Mouse (Mus musculus): ENCODE data around the gene Adgrg5. TPM values are rescaled to one million over a fixed set of nuclear protein-coding genes. Genes with fewer than 3 reads are reported as not detected.

The Adgrg5 gene
- polyA plus RNA-seq, 1 experiment from 2014 or later, result 0.47 TPM

- Histone ChIP-seq H3K36me3 (ENCODE audit: control insufficient read depth, insufficient read depth, low read length) (no peaks in the 10 kb centered on the region), H3K9me3 (replicated peaks; ENCODE audit: control insufficient read depth, low read length) (no peaks in the 10 kb centered on the region), H3K4me3 (ENCODE audit: low read depth, low read length) (no peak overlapping the region), H3K4me2 (no peak overlapping the region; the same call in 1 of the 2 replicates), H3K4me1 (ENCODE audit: control insufficient read depth, insufficient read depth, low read length) (peaks cover 18% of the 10 kb centered on the region), H3K27me3 (ENCODE audit: control insufficient read depth, insufficient read depth, low read length) (peaks cover 16% of the 10 kb centered on the region), H3K27ac (ENCODE audit: low read depth, low read length) (no peak overlapping the region), H3K9ac (ENCODE audit: low read depth, low read length) (no peak overlapping the region)
- WGBS (ENCODE audit: insufficient replicate concordance), result 49% methylated on average over 9 of the region's 9 CpGs
- ATAC-seq (replicated peaks; ENCODE audit: insufficient number of reproducible peaks, low FRiP score, low TSS enrichment), result no peak
Measured at GRCm38 (mm10) chr8:94978131-94978530, 54.6 kb downstream of the Adgrg5 start.

GRCm38 (mm10) chr8:94978593-94979319 lies 55.3 kb downstream of the Adgrg5 start:
- WGBS (ENCODE audit: insufficient replicate concordance), result 61% methylated on average over 13 of the region's 13 CpGs
- no peaks in the 10 kb centered on the region for H3K36me3 ChIP-seq (ENCODE audit: control insufficient read depth, insufficient read depth, low read length)
- no peak overlapping the region for H3K4me3 ChIP-seq (ENCODE audit: low read depth, low read length)
- H3K27me3 ChIP-seq (ENCODE audit: control insufficient read depth, insufficient read depth, low read length), result peaks cover 16% of the 10 kb centered on the region
- H3K4me1 ChIP-seq (ENCODE audit: control insufficient read depth, insufficient read depth, low read length), result peaks cover 24% of the 10 kb centered on the region
- H3K9ac ChIP-seq (ENCODE audit: low read depth, low read length), result no peak overlapping the region
- H3K27ac ChIP-seq (ENCODE audit: low read depth, low read length), result no peak overlapping the region
- no peak overlapping the region for H3K4me2 ChIP-seq
- no peak for ATAC-seq (replicated peaks; ENCODE audit: insufficient number of reproducible peaks, low FRiP score, low TSS enrichment)
- H3K9me3 ChIP-seq (replicated peaks; ENCODE audit: control insufficient read depth, low read length), result no peaks in the 10 kb centered on the region

DNA sequence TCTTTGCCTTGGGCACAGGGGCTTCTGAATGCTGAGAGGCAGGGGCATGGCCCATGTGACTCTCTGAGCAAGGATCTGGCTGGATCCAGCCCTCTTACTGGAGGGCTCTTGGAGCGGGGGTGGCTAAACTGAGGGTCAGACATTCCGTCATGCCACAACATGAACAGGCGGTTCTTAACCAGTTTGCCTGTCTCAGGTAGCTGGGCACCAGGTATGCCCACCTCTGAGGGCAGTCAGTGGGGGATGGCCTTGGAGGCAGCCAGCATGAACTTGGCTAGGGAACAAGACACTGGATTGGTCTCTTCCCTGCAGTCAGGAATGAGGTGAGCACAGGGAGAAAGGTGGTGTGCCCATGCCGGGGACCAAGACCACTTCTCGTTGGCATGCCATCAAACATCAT lies 56.7 kb downstream of the Adgrg5 start:
- H3K4me2 ChIP-seq, result no peak overlapping the region
- H3K9ac ChIP-seq (ENCODE audit: low read depth, low read length), result no peak overlapping the region
- no peak for ATAC-seq (replicated peaks; ENCODE audit: insufficient number of reproducible peaks, low FRiP score, low TSS enrichment)
- no peaks in the 10 kb centered on the region for H3K36me3 ChIP-seq (ENCODE audit: control insufficient read depth, insufficient read depth, low read length)
- H3K4me3 ChIP-seq (ENCODE audit: low read depth, low read length), result no peak overlapping the region
- WGBS (ENCODE audit: insufficient replicate concordance), result 92% methylated on average over 5 of the region's 5 CpGs
- H3K9me3 ChIP-seq (replicated peaks; ENCODE audit: control insufficient read depth, low read length), result no peaks in the 10 kb centered on the region
- no peak overlapping the region for H3K27ac ChIP-seq (ENCODE audit: low read depth, low read length)
- peaks cover 16% of the 10 kb centered on the region for H3K27me3 ChIP-seq (ENCODE audit: control insufficient read depth, insufficient read depth, low read length)
- peaks cover 32% of the 10 kb centered on the region for H3K4me1 ChIP-seq (ENCODE audit: control insufficient read depth, insufficient read depth, low read length)

GRCm38 (mm10) chr8:94980976-94981375 lies 57.5 kb downstream of the Adgrg5 start:
- Histone ChIP-seq H3K4me2 (no peak overlapping the region), H3K27ac (ENCODE audit: low read depth, low read length) (no peak overlapping the region)
- 59% methylated on average over 8 of the region's 8 CpGs for WGBS (ENCODE audit: insufficient replicate concordance)

GRCm38 (mm10) chr8:94981848-94982247 lies 58.4 kb downstream of the Adgrg5 start:
- ATAC-seq (replicated peaks; ENCODE audit: insufficient number of reproducible peaks, low FRiP score, low TSS enrichment), result no peak
- Histone ChIP-seq H3K27me3 (ENCODE audit: control insufficient read depth, insufficient read depth, low read length) (peaks cover 12% of the 10 kb centered on the region), H3K4me2 (no peak overlapping the region), H3K9ac (ENCODE audit: low read depth, low read length) (no peak overlapping the region), H3K4me3 (ENCODE audit: low read depth, low read length) (no peak overlapping the region), H3K27ac (ENCODE audit: low read depth, low read length) (no peak overlapping the region), H3K9me3 (replicated peaks; ENCODE audit: control insufficient read depth, low read length) (no peaks in the 10 kb centered on the region), H3K4me1 (ENCODE audit: control insufficient read depth, insufficient read depth, low read length) (peaks cover 37% of the 10 kb centered on the region), H3K36me3 (ENCODE audit: control insufficient read depth, insufficient read depth, low read length) (no peaks in the 10 kb centered on the region)
- 75% methylated on average over 7 of the region's 7 CpGs for WGBS (ENCODE audit: insufficient replicate concordance)

More at GRCm38 (mm10) chr8:94980976-94981375, 57.5 kb downstream of the Adgrg5 start:
- Histone ChIP-seq H3K4me3 (ENCODE audit: low read depth, low read length) (no peak overlapping the region), H3K4me1 (ENCODE audit: control insufficient read depth, insufficient read depth, low read length) (peaks cover 33% of the 10 kb centered on the region), H3K27me3 (ENCODE audit: control insufficient read depth, insufficient read depth, low read length) (peaks cover 16% of the 10 kb centered on the region), H3K36me3 (ENCODE audit: control insufficient read depth, insufficient read depth, low read length) (no peaks in the 10 kb centered on the region), H3K9me3 (replicated peaks; ENCODE audit: control insufficient read depth, low read length) (no peaks in the 10 kb centered on the region), H3K9ac (ENCODE audit: low read depth, low read length) (no peak overlapping the region)
- ATAC-seq (replicated peaks; ENCODE audit: insufficient number of reproducible peaks, low FRiP score, low TSS enrichment), result no peak

GRCm38 (mm10) chr8:94983146-94983545 lies 59.7 kb downstream of the Adgrg5 start:
- no peak for ATAC-seq (replicated peaks; ENCODE audit: insufficient number of reproducible peaks, low FRiP score, low TSS enrichment)
- peaks cover 7% of the 10 kb centered on the region for H3K27me3 ChIP-seq (ENCODE audit: control insufficient read depth, insufficient read depth, low read length)
- no peak overlapping the region for H3K27ac ChIP-seq (ENCODE audit: low read depth, low read length)
- H3K9me3 ChIP-seq (replicated peaks; ENCODE audit: control insufficient read depth, low read length), result no peaks in the 10 kb centered on the region
- no peak overlapping the region for H3K9ac ChIP-seq (ENCODE audit: low read depth, low read length)
- no peak overlapping the region for H3K4me3 ChIP-seq (ENCODE audit: low read depth, low read length)
- peaks cover 32% of the 10 kb centered on the region for H3K4me1 ChIP-seq (ENCODE audit: control insufficient read depth, insufficient read depth, low read length)
- H3K36me3 ChIP-seq (ENCODE audit: control insufficient read depth, insufficient read depth, low read length), result no peaks in the 10 kb centered on the region
- 22% methylated on average over 5 of the region's 5 CpGs for WGBS (ENCODE audit: insufficient replicate concordance)
- peak overlapping the region; percentile 8; the same call in 1 of the 2 replicates for H3K4me2 ChIP-seq

DNA sequence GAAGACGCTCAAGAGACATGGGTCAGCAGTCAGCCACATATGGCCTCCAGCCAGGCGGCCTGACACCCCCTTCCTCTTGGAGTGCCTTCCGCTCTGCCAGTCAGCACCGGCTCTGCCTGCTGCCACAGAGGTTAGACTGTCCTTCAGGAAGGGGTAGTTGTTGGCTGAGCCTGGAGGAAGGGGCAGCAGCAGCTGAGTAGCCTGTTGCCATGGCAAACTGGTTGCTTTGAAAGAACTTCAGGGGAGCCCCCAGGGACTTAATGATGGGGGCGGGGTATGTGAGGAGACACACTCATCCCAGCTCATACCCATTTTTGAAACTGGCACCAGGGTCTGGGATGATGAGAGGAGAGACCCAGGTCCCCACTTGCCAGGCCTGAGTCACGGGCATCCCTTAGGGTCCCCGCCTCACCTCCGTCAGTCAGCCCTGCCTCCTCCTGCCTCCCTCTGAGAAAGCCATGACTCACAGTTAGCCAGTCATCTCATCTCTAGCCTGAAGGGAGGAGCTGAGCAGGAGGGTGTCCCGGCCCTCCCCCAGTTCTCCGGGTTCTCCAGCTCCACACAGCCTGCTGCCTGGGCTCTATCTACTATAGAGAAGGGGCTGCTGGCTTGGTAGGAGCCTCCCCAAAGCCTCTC lies 60.5 kb downstream of the Adgrg5 start:
- Histone ChIP-seq H3K36me3 (ENCODE audit: control insufficient read depth, insufficient read depth, low read length) (no peaks in the 10 kb centered on the region), H3K9ac (ENCODE audit: low read depth, low read length) (peak overlapping the region; percentile 2; the same call in 1 of the 2 replicates), H3K4me2 (peak overlapping the region; percentile 54), H3K4me1 (ENCODE audit: control insufficient read depth, insufficient read depth, low read length) (peaks cover 30% of the 10 kb centered on the region), H3K4me3 (ENCODE audit: low read depth, low read length) (peak overlapping the region; percentile 36), H3K27me3 (ENCODE audit: control insufficient read depth, insufficient read depth, low read length) (0 out of 2 replicates have a peak, but pooled peaks cover 2% of the 10 kb centered on the region), H3K27ac (ENCODE audit: low read depth, low read length) (peak overlapping the region; percentile 4; the same call in 1 of the 2 replicates), H3K9me3 (replicated peaks; ENCODE audit: control insufficient read depth, low read length) (no peaks in the 10 kb centered on the region)
- peak; percentile 75 for ATAC-seq (replicated peaks; ENCODE audit: insufficient number of reproducible peaks, low FRiP score, low TSS enrichment)
- 24% methylated on average over 10 of the region's 10 CpGs for WGBS (ENCODE audit: insufficient replicate concordance)

GRCm38 (mm10) chr8:94985023-94985422 lies 61.5 kb downstream of the Adgrg5 start:
- Histone ChIP-seq H3K4me3 (ENCODE audit: low read depth, low read length) (peak overlapping the region; percentile 36), H3K36me3 (ENCODE audit: control insufficient read depth, insufficient read depth, low read length) (no peaks in the 10 kb centered on the region), H3K27me3 (ENCODE audit: control insufficient read depth, insufficient read depth, low read length) (0 out of 2 replicates have a peak, but pooled peaks cover 2% of the 10 kb centered on the region), H3K9me3 (replicated peaks; ENCODE audit: control insufficient read depth, low read length) (no peaks in the 10 kb centered on the region), H3K4me1 (ENCODE audit: control insufficient read depth, insufficient read depth, low read length) (peaks cover 30% of the 10 kb centered on the region), H3K27ac (ENCODE audit: low read depth, low read length) (0 out of 2 replicates have a peak overlapping the region, but pooled peaks have one; percentile 4), H3K4me2 (peak overlapping the region; percentile 54), H3K9ac (ENCODE audit: low read depth, low read length) (peak overlapping the region; percentile 39)
- 0 out of 2 replicates have a peak, but pooled peaks have one; percentile 39 for ATAC-seq (replicated peaks; ENCODE audit: insufficient number of reproducible peaks, low FRiP score, low TSS enrichment)
- WGBS (ENCODE audit: insufficient replicate concordance), result 81% methylated on average over 6 of the region's 6 CpGs
